Mouse (Mus musculus) myocyte (in vitro differentiated cells): Measurements from ENCODE around the gene Hba-a1.

Source experiments
- CEBPB ChIP-seq: IDR thresholded peaks from 2 replicates; pipeline ENCODE4 v1.6.1; 2011; ENCODE audit warnings: mild to moderate bottlenecking, moderate library complexity; ENCODE audit not compliant: poor library complexity, insufficient read depth, severe bottlenecking
- E2F4 ChIP-seq: IDR thresholded peaks from one replicate; pipeline ENCODE4 v1.6.1; 2011; ENCODE audit warnings: mild to moderate bottlenecking, control low read depth, moderate library complexity; ENCODE audit not compliant: insufficient read depth
- MAX ChIP-seq: IDR thresholded peaks from one replicate; pipeline ENCODE4 v1.6.1; 2011; ENCODE audit warnings: low read depth, mild to moderate bottlenecking, control low read depth
- MYOD1 ChIP-seq, 3 experiments: IDR thresholded peaks; one replicate each; pipeline ENCODE4 v1.6.1; 2011; ENCODE audit warnings: control low read depth in 2 of 3, low read depth in 2 of 3, mild to moderate bottlenecking in 2 of 3, moderate library complexity in 1 of 3; ENCODE audit not compliant: insufficient read length in 2 of 3, control insufficient read depth in 1 of 3
- MYOG ChIP-seq, 3 experiments: IDR thresholded peaks; one replicate each; pipeline ENCODE4 v1.6.1; 2011; ENCODE audit warnings: control low read depth in 2 of 3, low read depth in 2 of 3, mild to moderate bottlenecking in 2 of 3; ENCODE audit not compliant: insufficient read length in 2 of 3, control insufficient read depth in 1 of 3, insufficient read depth in 1 of 3
- POLR2A ChIP-seq: IDR thresholded peaks from one replicate; pipeline ENCODE4 v1.6.1; 2011; ENCODE audit warnings: low read depth, mild to moderate bottlenecking, control low read depth, moderate library complexity; ENCODE audit not compliant: insufficient read length
- POLR2AphosphoS2 ChIP-seq: IDR thresholded peaks from one replicate; pipeline ENCODE4 v1.6.1; 2011; ENCODE audit warnings: low read depth, control low read depth; ENCODE audit not compliant: insufficient read length
- SRF ChIP-seq: IDR thresholded peaks from one replicate; pipeline ENCODE4 v1.6.1; 2011; ENCODE audit warnings: low read depth; ENCODE audit not compliant: control insufficient read depth, insufficient read length
- TCF12 ChIP-seq: IDR thresholded peaks from one replicate; pipeline ENCODE4 v1.6.1; 2011; ENCODE audit warnings: mild to moderate bottlenecking, control low read depth; ENCODE audit not compliant: poor library complexity, insufficient read depth, severe bottlenecking
- USF1 ChIP-seq: IDR thresholded peaks from one replicate; pipeline ENCODE4 v1.6.1; 2011; ENCODE audit warnings: low read depth, mild to moderate bottlenecking, control low read depth, moderate library complexity

DNA sequence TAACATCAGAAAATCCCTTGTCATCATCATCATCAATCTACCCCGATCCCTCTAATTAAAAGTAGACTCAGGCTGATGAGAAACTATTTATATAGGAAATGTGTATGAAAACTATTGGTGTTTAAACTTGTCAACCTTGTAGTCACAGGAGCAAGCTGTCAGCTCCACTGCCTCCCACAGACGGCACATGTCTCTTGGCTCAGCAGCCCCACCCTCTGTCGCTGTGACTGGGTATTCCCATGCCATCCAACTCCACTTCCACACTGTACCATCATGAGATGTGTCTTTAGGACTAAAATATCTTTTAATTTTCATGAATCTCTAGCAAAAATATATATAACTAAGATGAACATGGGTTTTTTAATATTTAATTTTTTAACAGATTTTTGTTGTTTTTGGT, 35.0 kb upstream of the Hba-a1 start:
- TF ChIP-seq MYOD1 (IDR thresholded peaks at IDR 0.05; ENCODE audit: control insufficient read depth in 1 of 3, insufficient read length in 2 of 3, low read depth in 2 of 3) (no peak), POLR2A (no peak), POLR2AphosphoS2 (no peak), E2F4 (no peak), MAX (no peak), CEBPB (no peak), USF1 (no peak), SRF (no peak), TCF12 (no peak), MYOG (IDR thresholded peaks at IDR 0.05; ENCODE audit: control insufficient read depth in 1 of 3, insufficient read depth in 1 of 3, insufficient read length in 2 of 3, low read depth in 2 of 3) (no peak)
